Comparison of ENCODE assay signal across 9 mouse cellular contexts in the genomic region with DNA sequence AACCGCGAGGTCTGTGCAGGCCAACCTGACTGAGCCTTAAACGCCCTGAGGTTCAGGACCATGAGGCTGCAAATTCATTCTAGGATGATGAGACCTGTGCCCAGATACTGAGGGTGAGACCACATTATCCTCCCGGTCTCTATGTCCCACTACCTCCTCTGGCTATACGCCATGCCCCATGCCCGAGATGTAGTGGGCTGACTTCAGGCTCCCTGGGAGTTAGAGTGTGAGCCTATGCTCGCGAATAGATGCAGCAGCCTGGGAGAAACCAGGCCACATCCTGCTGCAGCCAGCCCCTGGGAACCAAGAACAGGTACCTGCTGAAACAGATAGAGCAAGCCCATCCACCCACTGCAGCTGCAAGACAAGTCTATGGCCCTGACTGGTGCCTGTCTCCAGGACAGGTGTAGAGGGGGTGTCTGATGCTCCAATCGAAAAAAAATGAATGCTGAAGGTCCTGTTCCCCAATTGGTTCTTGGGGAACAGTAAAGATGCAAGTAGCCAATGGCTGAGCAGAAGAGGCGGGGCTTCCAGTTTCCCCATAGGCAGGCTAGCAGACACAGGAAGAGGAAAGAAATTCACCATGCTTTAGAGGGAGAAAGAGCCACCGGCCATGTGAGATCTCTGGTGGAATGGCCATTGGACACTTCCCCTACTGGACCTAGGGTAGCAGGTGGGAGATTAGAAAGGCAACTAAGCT.
A peak's percentile ranks its signal among the peaks of the same experiment; 100 is the strongest.
DNase-seq lines count a peak whose midpoint lies in the region; ATAC-seq and TF ChIP-seq lines count a peak whose summit lies in the region.
"Had no signal": no experiment of that assay in that cellular context is flagged by ENCODE, and none has a peak within 500 bp of the region (broad histone marks: within the 10 kb centered on the region; RNA-seq: fewer than 3 reads in every experiment).

No protein-coding gene starts in this region.

- H3K27ac ChIP-seq in heart, embryonic 10.5 days: no peak overlapping the region
- H3K27ac ChIP-seq in hindbrain, embryonic 12.5 days: no peak overlapping the region
- H3K27ac ChIP-seq in midbrain, embryonic 14.5 days (replicated peaks; ENCODE audit: low read depth, low read length): no peak overlapping the region

- no peak overlapping the region for H3K9ac ChIP-seq in hindbrain, embryonic 12.5 days
- H3K9ac ChIP-seq in midbrain, embryonic 14.5 days (replicated peaks; ENCODE audit: low read length): no peak overlapping the region

- TF ChIP-seq POLR2A in brain, embryonic 14.5 days (IDR thresholded peaks at IDR 0.05; ENCODE audit: borderline replicate concordance, extremely low read depth, insufficient read depth, insufficient read length, poor library complexity, severe bottlenecking): no peak

- H3K27me3 ChIP-seq in heart, embryonic 10.5 days (ENCODE audit: insufficient read depth, poor library complexity, severe bottlenecking): no peaks in the 10 kb centered on the region; the same call in 1 of the 2 replicates
- H3K27me3 ChIP-seq in hindbrain, embryonic 12.5 days: peaks cover 11% of the 10 kb centered on the region
- no peaks in the 10 kb centered on the region for H3K27me3 ChIP-seq in midbrain, embryonic 14.5 days (ENCODE audit: control insufficient read depth, insufficient read depth, low read length)

- H3K4me1 ChIP-seq in heart, embryonic 10.5 days: peaks cover 7% of the 10 kb centered on the region
- peaks cover 5% of the 10 kb centered on the region for H3K4me1 ChIP-seq in hindbrain, embryonic 12.5 days
- H3K4me1 ChIP-seq in midbrain, embryonic 14.5 days (ENCODE audit: control insufficient read depth, insufficient read depth, low read length): no peaks in the 10 kb centered on the region

- peak overlapping the region; percentile 31 for H3K4me2 ChIP-seq in hindbrain, embryonic 12.5 days (replicated peaks)
- H3K4me2 ChIP-seq in midbrain, embryonic 14.5 days (ENCODE audit: low read length): peak overlapping the region; percentile 39

- no peaks in the 10 kb centered on the region; the same call in 1 of the 2 replicates for H3K36me3 ChIP-seq in heart, embryonic 10.5 days
- no peaks in the 10 kb centered on the region for H3K36me3 ChIP-seq in hindbrain, embryonic 12.5 days
- H3K36me3 ChIP-seq in midbrain, embryonic 14.5 days (ENCODE audit: control insufficient read depth, insufficient read depth, low read length): no peaks in the 10 kb centered on the region; the same call in 1 of the 2 replicates

- no peaks in the 10 kb centered on the region for H3K9me3 ChIP-seq in heart, embryonic 10.5 days
- no peaks in the 10 kb centered on the region for H3K9me3 ChIP-seq in hindbrain, embryonic 12.5 days (replicated peaks)
- peaks cover 3% of the 10 kb centered on the region; the same call in 1 of the 2 replicates for H3K9me3 ChIP-seq in midbrain, embryonic 14.5 days (ENCODE audit: control insufficient read depth, low read length)

- H3K4me3 ChIP-seq in heart, embryonic 10.5 days: peak overlapping the region; percentile 8; the same call in 1 of the 2 replicates
- H3K4me3 ChIP-seq in hindbrain, embryonic 12.5 days: peak overlapping the region; percentile 14; the same call in 1 of the 2 replicates
- H3K4me3 ChIP-seq in midbrain, embryonic 14.5 days (replicated peaks; ENCODE audit: low read depth, low read length): peak overlapping the region; percentile 21

- DNase-seq in heart, embryonic 10.5 days (ENCODE audit: low spot score): no peak
- DNase-seq in heart, adult 8-10 months (ENCODE audit: low spot score): no peak
- DNase-seq in brain, embryonic 14.5 days (ENCODE audit: low read depth): peak; percentile 88
- peak; percentile 73 for DNase-seq in midbrain, embryonic 14.5 days
- no peak for DNase-seq in left cerebral cortex, postnatal 10 days (ENCODE audit: extremely low spot score in 1 of 2, low spot score in 2 of 2)
- DNase-seq in ovary, postnatal 36 days (ENCODE audit: low spot score): no peak
- DNase-seq: cerebellum, adult 18-20 months had no signal

- ATAC-seq in hindbrain, embryonic 12.5 days (ENCODE audit: low FRiP score): peak; percentile 72
- peak; percentile 67; the same call in 1 of the 2 replicates for ATAC-seq in midbrain, embryonic 14.5 days (ENCODE audit: low FRiP score, low TSS enrichment)
- ATAC-seq in megakaryocyte, adult 5-6 weeks (ENCODE audit: poor library complexity, severe bottlenecking): no peak

- intact Hi-C loops in left cerebral cortex, postnatal 10 days (cut with DNase I): no loop called here

- WGBS in heart, embryonic 10.5 days: 42% methylated on average over 11 of the region's 11 CpGs
- WGBS in hindbrain, embryonic 12.5 days: 47% methylated on average over 11 of the region's 11 CpGs
- WGBS in midbrain, embryonic 14.5 days: 43% methylated on average over 11 of the region's 11 CpGs

- no peak for TF ChIP-seq CTCF in brain, embryonic 14.5 days (IDR thresholded peaks at IDR 0.05; ENCODE audit: borderline replicate concordance, extremely low read depth, insufficient read depth, insufficient read length)

Comparison
In these comparisons a context has a peak if more than half of its experiments do, and no peak if none do; other contexts are left out.
1. DNase-seq: peak in brain, embryonic 14.5 days (single experiment) and midbrain, embryonic 14.5 days (single experiment); none in heart, embryonic 10.5 days (single experiment), heart, adult 8-10 months (single experiment), left cerebral cortex, postnatal 10 days (0 of 2) and ovary, postnatal 36 days (single experiment).
2. Peak in every context shown above with its lines, with median percentiles within 50 percentile points of each other: H3K4me3 ChIP-seq.